Mouse (Mus musculus) myocyte (in vitro differentiated cells): ENCODE results near the gene Lpcat1.

Source experiments
- MYOG ChIP-seq, 3 experiments: IDR thresholded peaks; one replicate each; pipeline ENCODE4 v1.6.1; 2011; ENCODE audit warnings: control low read depth in 2 of 3, low read depth in 2 of 3, mild to moderate bottlenecking in 2 of 3; ENCODE audit not compliant: insufficient read length in 2 of 3, control insufficient read depth in 1 of 3, insufficient read depth in 1 of 3
- POLR2A ChIP-seq: IDR thresholded peaks from one replicate; pipeline ENCODE4 v1.6.1; 2011; ENCODE audit warnings: low read depth, mild to moderate bottlenecking, control low read depth, moderate library complexity; ENCODE audit not compliant: insufficient read length
- TCF12 ChIP-seq: IDR thresholded peaks from one replicate; pipeline ENCODE4 v1.6.1; 2011; ENCODE audit warnings: mild to moderate bottlenecking, control low read depth; ENCODE audit not compliant: poor library complexity, insufficient read depth, severe bottlenecking
- TCF3 ChIP-seq: IDR thresholded peaks from one replicate; pipeline ENCODE4 v1.6.1; 2011; ENCODE audit warnings: low read depth, control low read depth; ENCODE audit not compliant: insufficient read length

- TF ChIP-seq TCF12 = no peak
- no peak for TF ChIP-seq TCF3
- no peak for TF ChIP-seq MYOG (IDR thresholded peaks at IDR 0.05; ENCODE audit: control insufficient read depth in 1 of 3, insufficient read depth in 1 of 3, insufficient read length in 2 of 3, low read depth in 2 of 3)
- TF ChIP-seq POLR2A = no peak
These were observed 7.7 kb upstream of the Lpcat1 start for GRCm38 (mm10) chr13:73459189-73459850.
